Mouse (Mus musculus): ENCODE measurements at regions not wholly inside any gene's neighbourhood (a gene's known extent, or its start where the extent isn't known, plus 50 kb on each side); places are given as distances from the start of the nearest gene placed in this dataset.

GRCm38 (mm10) chr11:113085556-113085955, 303.5 kb downstream of the Sox9 start:
- no peak for TF ChIP-seq POLR2A (IDR thresholded peaks at IDR 0.05; ENCODE audit: insufficient read depth, low read depth, low read length)
- TF ChIP-seq CTCF (IDR thresholded peaks at IDR 0.05; ENCODE audit: insufficient read depth, low read depth, low read length) = no peak

Measured in olfactory bulb, adult 2 months (tissue).